Mouse (Mus musculus) heart, adult 2 months (tissue): ENCODE measurements at regions not wholly inside any gene's neighbourhood (a gene's known extent, or its start where the extent isn't known, plus 50 kb on each side); places are given as distances from the start of the nearest gene placed in this dataset.

Experiments
- CTCF ChIP-seq: fragments of 200-600 bp; IDR thresholded peaks from 2 replicates; pipeline ENCODE4 v1.8.1; 2022; ENCODE audit warnings: antibody characterized with exemption, mild to moderate bottlenecking, moderate library complexity
- EP300 ChIP-seq: fragments of 200-500 bp; IDR thresholded peaks from 2 replicates; pipeline ENCODE4 v1.6.1; 2011; ENCODE audit warnings: low read depth, low read length, control low read depth; ENCODE audit not compliant: insufficient read depth

DNA sequence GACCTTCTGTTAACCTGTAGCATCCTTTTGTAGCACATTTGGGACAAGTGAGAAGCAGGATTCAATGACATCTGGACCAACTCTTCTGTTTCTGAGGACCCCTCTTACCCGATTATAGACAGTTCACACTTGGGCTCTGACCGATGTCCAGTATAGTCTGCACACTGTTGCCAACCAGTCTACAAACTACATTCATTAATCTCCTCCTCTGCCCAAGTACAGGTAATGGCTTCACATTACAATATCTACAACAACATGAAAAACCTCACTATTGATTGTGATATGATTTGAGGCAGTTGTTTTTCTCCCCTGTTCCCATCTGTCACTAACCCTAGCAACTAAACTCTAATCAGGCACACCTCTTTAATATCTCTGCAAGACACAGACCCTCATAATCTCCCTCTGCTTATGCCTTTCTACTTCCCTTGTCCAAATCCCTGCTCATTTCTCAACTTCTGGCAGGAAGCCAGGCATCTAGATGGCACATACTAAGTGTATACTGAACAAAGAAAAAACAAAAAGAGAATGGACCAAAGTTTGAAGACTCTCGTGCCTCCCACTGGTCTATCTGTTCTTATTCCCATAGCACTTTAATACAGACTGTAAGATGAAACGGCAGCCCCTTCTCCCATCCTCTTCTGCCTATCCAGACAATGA, 331.8 kb downstream of the Sorl1 start:
- TF ChIP-seq EP300 = no peak
- TF ChIP-seq CTCF = no peak
